Mouse (Mus musculus): ENCODE results near the gene Kctd18. TPM values are rescaled to one million over a fixed set of nuclear protein-coding genes. Genes with fewer than 3 reads are reported as not detected.

Gene Kctd18
- polyA plus RNA-seq, 2 experiments = 3.2 to 3.4 TPM

DNA sequence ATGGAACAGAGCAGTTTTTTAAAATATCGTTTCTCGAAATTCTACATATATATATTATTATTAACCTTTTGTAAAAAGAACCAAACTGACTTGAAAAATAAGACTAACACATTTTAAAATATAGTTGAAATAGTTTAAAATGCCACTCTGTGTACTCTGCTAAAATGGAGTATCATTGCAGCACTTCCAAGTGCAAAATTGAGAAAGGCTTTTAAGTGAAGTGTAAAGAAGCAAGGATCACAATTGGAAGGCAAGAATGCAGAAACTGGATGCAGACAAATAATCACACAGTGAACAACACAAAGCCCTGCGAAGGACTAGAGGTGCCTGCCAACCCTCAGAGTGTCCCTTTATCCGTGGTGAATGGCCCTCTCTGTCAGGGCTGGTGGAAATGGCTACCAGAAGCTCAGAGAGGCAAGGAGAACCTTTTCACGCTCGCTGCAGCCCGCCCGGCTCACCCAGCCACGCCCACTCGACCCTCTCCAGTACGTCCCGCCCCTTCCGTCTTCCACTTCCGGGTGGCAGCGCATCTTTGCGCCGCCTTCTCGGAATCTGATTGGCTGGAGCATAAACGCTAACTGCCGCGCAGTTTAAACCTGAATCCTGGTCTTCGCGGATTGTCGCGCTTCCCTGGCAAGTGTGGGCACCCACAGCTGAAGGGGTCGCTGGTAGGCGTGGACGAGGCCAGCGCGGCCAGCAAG, 23.2 kb downstream of the Kctd18 start, which contains the start of gene Sgo2a:
Gene Sgo2a (plus strand): TSS at position 540 of the 701 bp plus-strand sequence.
- H3K4me3 ChIP-seq (ENCODE audit: insufficient read depth in 1 of 2, low read depth in 2 of 2, low read length in 2 of 2) = peak within 1 kb of the TSS; percentile 76 to 99
- H3K27ac ChIP-seq = peak within 1 kb of the TSS; percentile 78
- peaks cover 13 to 14% of the 10 kb centered on the region in 2 experiments for H3K4me1 ChIP-seq (replicated peaks; ENCODE audit: control insufficient read depth in 2 of 2, insufficient read depth in 2 of 2, low read length in 1 of 2)
- ATAC-seq (ENCODE audit: insufficient read depth) (peak; percentile 96), DNase-seq (ENCODE audit: low read depth in 3 of 3, low spot score in 3 of 3) (peak; percentile 88 to 90 (median 88))
- peak within 1 kb of the TSS; percentile 80 for H3K4me2 ChIP-seq (ENCODE audit: low read depth)
- peaks cover 10% of the 10 kb centered on the region for H3K36me3 ChIP-seq (replicated peaks; ENCODE audit: control insufficient read depth, insufficient read depth, low read depth)
- WGBS (ENCODE audit: insufficient replicate concordance) = 6% methylated on average over 30 of the region's 30 CpGs
- no peaks in the 10 kb centered on the region for H3K9me3 ChIP-seq (ENCODE audit: control insufficient read depth, low read length)
- peak within 1 kb of the TSS; percentile 98 for H3K9ac ChIP-seq (replicated peaks)
- no peaks in the 10 kb centered on the region for H3K27me3 ChIP-seq (ENCODE audit: control insufficient read depth, insufficient read depth, low read length)
- TF ChIP-seq CTCF (IDR thresholded peaks at IDR 0.05; ENCODE audit: low read depth) = no peak
- no peak for TF ChIP-seq EP300 (IDR thresholded peaks at IDR 0.05; ENCODE audit: low read depth)

- DNase-seq (ENCODE audit: low read depth in 3 of 3, low spot score in 3 of 3) = no peak
- H3K36me3 ChIP-seq (replicated peaks; ENCODE audit: control insufficient read depth, insufficient read depth, low read depth) = no peaks in the 10 kb centered on the region
- no peak overlapping the region for H3K9ac ChIP-seq (replicated peaks)
- H3K27ac ChIP-seq = no peak overlapping the region
- H3K4me2 ChIP-seq (ENCODE audit: low read depth) = no peak overlapping the region
- no peak overlapping the region for H3K4me3 ChIP-seq (ENCODE audit: insufficient read depth in 1 of 2, low read depth in 2 of 2, low read length in 2 of 2)
- 45% methylated on average over 2 of the region's 2 CpGs for WGBS (ENCODE audit: insufficient replicate concordance)
- peaks cover 0 to 2% of the 10 kb centered on the region in 2 experiments; a peak in 1 of 4 replicates for H3K4me1 ChIP-seq (replicated peaks; ENCODE audit: control insufficient read depth in 2 of 2, insufficient read depth in 2 of 2, low read length in 1 of 2)
- ATAC-seq (ENCODE audit: insufficient read depth) = no peak
- TF ChIP-seq CTCF (IDR thresholded peaks at IDR 0.05; ENCODE audit: low read depth) (no peak), EP300 (IDR thresholded peaks at IDR 0.05; ENCODE audit: low read depth) (no peak)
- no peaks in the 10 kb centered on the region for H3K9me3 ChIP-seq (ENCODE audit: control insufficient read depth, low read length)
- no peaks in the 10 kb centered on the region for H3K27me3 ChIP-seq (ENCODE audit: control insufficient read depth, insufficient read depth, low read length)
Measured at GRCm38 (mm10) chr1:57991277-57991676, 27.5 kb downstream of the Kctd18 start.

DNA sequence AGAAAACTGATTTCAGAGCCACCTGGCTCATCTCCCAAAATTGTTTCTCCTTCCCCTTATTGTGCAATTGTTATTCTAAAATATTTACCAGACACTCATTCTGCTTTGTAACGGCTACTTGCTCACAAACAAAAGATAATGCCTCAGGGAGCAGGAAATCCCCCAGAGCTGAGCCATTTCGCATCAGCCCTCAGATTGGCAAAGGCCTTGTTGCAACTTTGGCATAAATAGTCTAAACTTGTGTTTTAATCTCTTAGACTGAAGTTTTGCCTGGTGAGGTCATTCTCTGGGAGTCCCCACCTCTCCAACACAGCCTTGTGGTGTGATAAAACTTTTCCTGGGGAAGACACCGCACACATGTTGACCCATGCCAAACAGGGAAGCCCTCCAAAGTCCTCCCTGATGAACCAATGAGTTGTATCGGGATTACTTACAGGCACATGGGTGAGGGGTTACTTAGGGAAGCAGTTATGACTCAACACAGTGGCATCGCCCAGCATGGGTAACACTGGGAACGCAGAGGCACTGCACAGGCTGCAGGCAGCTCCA, 29.6 kb downstream of the Kctd18 start:
- Histone ChIP-seq H3K4me1 (replicated peaks; ENCODE audit: control insufficient read depth in 2 of 2, insufficient read depth in 2 of 2, low read length in 1 of 2) (no peaks in the 10 kb centered on the region; a peak in 1 of 4 replicates), H3K4me2 (ENCODE audit: low read depth) (no peak overlapping the region), H3K27ac (no peak overlapping the region), H3K27me3 (ENCODE audit: control insufficient read depth, insufficient read depth, low read length) (no peaks in the 10 kb centered on the region), H3K36me3 (replicated peaks; ENCODE audit: control insufficient read depth, insufficient read depth, low read depth) (no peaks in the 10 kb centered on the region), H3K4me3 (ENCODE audit: insufficient read depth in 1 of 2, low read depth in 2 of 2, low read length in 2 of 2) (no peak overlapping the region), H3K9me3 (ENCODE audit: control insufficient read depth, low read length) (no peaks in the 10 kb centered on the region), H3K9ac (replicated peaks) (no peak overlapping the region)
- no peak for TF ChIP-seq CTCF (IDR thresholded peaks at IDR 0.05; ENCODE audit: low read depth)
- no peak for TF ChIP-seq EP300 (IDR thresholded peaks at IDR 0.05; ENCODE audit: low read depth)
- no peak for ATAC-seq (ENCODE audit: insufficient read depth)
- WGBS (ENCODE audit: insufficient replicate concordance) = 55% methylated on average over 6 of the region's 6 CpGs
- no peak for DNase-seq (ENCODE audit: low read depth in 3 of 3, low spot score in 3 of 3)

GRCm38 (mm10) chr1:57976860-57977259, 41.9 kb downstream of the Kctd18 start:
- no peaks in the 10 kb centered on the region for H3K4me1 ChIP-seq (replicated peaks; ENCODE audit: control insufficient read depth in 2 of 2, insufficient read depth in 2 of 2, low read length in 1 of 2)
- H3K27ac ChIP-seq = no peak overlapping the region
- H3K27me3 ChIP-seq (ENCODE audit: control insufficient read depth, insufficient read depth, low read length) = no peaks in the 10 kb centered on the region
- DNase-seq (ENCODE audit: low read depth in 3 of 3, low spot score in 3 of 3) = no peak
- H3K4me3 ChIP-seq (ENCODE audit: insufficient read depth in 1 of 2, low read depth in 2 of 2, low read length in 2 of 2) = no peak overlapping the region
- no peak for ATAC-seq (ENCODE audit: insufficient read depth)
- WGBS (ENCODE audit: insufficient replicate concordance) = 63% methylated on average over 3 of the region's 3 CpGs
- no peak overlapping the region for H3K9ac ChIP-seq (replicated peaks)
- TF ChIP-seq CTCF (IDR thresholded peaks at IDR 0.05; ENCODE audit: low read depth) = no peak
- TF ChIP-seq EP300 (IDR thresholded peaks at IDR 0.05; ENCODE audit: low read depth) = no peak
- no peaks in the 10 kb centered on the region for H3K9me3 ChIP-seq (ENCODE audit: control insufficient read depth, low read length)
- no peak overlapping the region for H3K4me2 ChIP-seq (ENCODE audit: low read depth)
- no peaks in the 10 kb centered on the region for H3K36me3 ChIP-seq (replicated peaks; ENCODE audit: control insufficient read depth, insufficient read depth, low read depth)

DNA sequence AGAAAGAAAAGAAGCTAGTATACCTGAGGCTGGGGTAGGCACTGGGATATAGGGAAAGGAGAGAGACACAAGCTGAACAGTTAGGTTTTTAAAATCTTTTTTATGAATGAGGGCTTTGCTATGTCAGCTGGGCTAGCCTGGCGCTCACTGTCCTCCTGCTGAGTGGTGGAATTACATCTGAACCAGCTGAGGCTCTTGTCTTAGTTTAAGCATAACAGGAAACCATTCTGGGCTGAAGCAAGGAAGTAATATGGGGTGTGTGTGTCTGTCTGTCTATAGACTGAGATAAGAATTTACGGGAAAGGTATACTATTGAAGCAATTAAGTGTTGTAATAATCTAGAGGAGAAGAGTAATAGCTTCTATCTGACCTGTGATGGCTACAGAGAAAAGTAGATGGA, 47.2 kb downstream of the Kctd18 start:
- Histone ChIP-seq H3K4me1 (replicated peaks; ENCODE audit: control insufficient read depth in 2 of 2, insufficient read depth in 2 of 2, low read length in 1 of 2) (peaks cover 0 to 5% of the 10 kb centered on the region in 2 experiments; a peak in 3 of 4 replicates), H3K9me3 (ENCODE audit: control insufficient read depth, low read length) (no peaks in the 10 kb centered on the region), H3K4me3 (ENCODE audit: insufficient read depth in 1 of 2, low read depth in 2 of 2, low read length in 2 of 2) (no peak overlapping the region), H3K27ac (no peak overlapping the region), H3K27me3 (ENCODE audit: control insufficient read depth, insufficient read depth, low read length) (no peaks in the 10 kb centered on the region), H3K4me2 (ENCODE audit: low read depth) (no peak overlapping the region), H3K36me3 (replicated peaks; ENCODE audit: control insufficient read depth, insufficient read depth, low read depth) (no peaks in the 10 kb centered on the region), H3K9ac (replicated peaks) (no peak overlapping the region)
- no peak for TF ChIP-seq EP300 (IDR thresholded peaks at IDR 0.05; ENCODE audit: low read depth)
- no peak for TF ChIP-seq CTCF (IDR thresholded peaks at IDR 0.05; ENCODE audit: low read depth)
- ATAC-seq (ENCODE audit: insufficient read depth) (no peak), DNase-seq (ENCODE audit: low read depth in 3 of 3, low spot score in 3 of 3) (no peak)
- WGBS (ENCODE audit: insufficient replicate concordance) = 19% methylated on average over 2 of the region's 2 CpGs

All from liver, embryonic 14.5 days (tissue).